Mouse (Mus musculus) limb, embryonic 14.5 days (tissue): ENCODE measurements around the gene Hif3a. TPM values are rescaled to one million over a fixed set of nuclear protein-coding genes. Genes with fewer than 3 reads are reported as not detected.

ENCODE experiments used
- ATAC-seq: fragments of 200-750 bp; cut with Nextera tagmentation; 2 replicates; pipeline ENCODE4 v1.8.0; 2017; ENCODE audit warnings: low read depth, moderate number of reproducible peaks, moderate TSS enrichment; ENCODE audit not compliant: low FRiP score
- DNase-seq: peaks from one replicate; pipeline ENCODE4 v3.0.0-alpha.2; 2015; ENCODE audit warnings: low spot score
- H3K27ac ChIP-seq: fragments of 300-500 bp; sonication (generic); replicated peaks from 2 replicates; pipeline ENCODE4 v1.5.1; 2014; ENCODE audit warnings: low read depth, mild to moderate bottlenecking, low read length, moderate library complexity, mixed read lengths
- H3K27me3 ChIP-seq: fragments of 300-500 bp; sonication (generic); 2 replicates; pipeline ENCODE4 v1.6.1; 2014; ENCODE audit warnings: low read length, mixed read lengths; ENCODE audit not compliant: control insufficient read depth, insufficient read depth
- H3K36me3 ChIP-seq: fragments of 300-500 bp; sonication (generic); 2 replicates; pipeline ENCODE4 v1.6.1; 2014; ENCODE audit warnings: mild to moderate bottlenecking, low read length, moderate library complexity, mixed read lengths; ENCODE audit not compliant: control insufficient read depth, insufficient read depth
- H3K4me1 ChIP-seq: fragments of 300-500 bp; sonication (generic); 2 replicates; pipeline ENCODE4 v1.6.1; 2014; ENCODE audit warnings: antibody characterized with exemption, low read length, mixed read lengths; ENCODE audit not compliant: control insufficient read depth, insufficient read depth
- H3K4me2 ChIP-seq: fragments of 300-500 bp; sonication (generic); replicated peaks from 2 replicates; pipeline ENCODE4 v1.6.1; 2014; ENCODE audit warnings: low read depth, mild to moderate bottlenecking, low read length, moderate library complexity; ENCODE audit not compliant: severe bottlenecking
- H3K4me3 ChIP-seq: fragments of 300-500 bp; sonication (generic); replicated peaks from 2 replicates; pipeline ENCODE4 v1.5.1; 2014; ENCODE audit warnings: low read length
- H3K9ac ChIP-seq: fragments of 300-500 bp; sonication (generic); 2 replicates; pipeline ENCODE4 v1.6.1; 2014; ENCODE audit warnings: mild to moderate bottlenecking, low read depth, low read length, moderate library complexity; ENCODE audit not compliant: severe bottlenecking
- H3K9me3 ChIP-seq: fragments of 300-500 bp; sonication (generic); 2 replicates; pipeline ENCODE4 v1.6.1; 2016; ENCODE audit warnings: low read length; ENCODE audit not compliant: control insufficient read depth
- POLR2A ChIP-seq: fragments of 200-500 bp; IDR thresholded peaks from 2 replicates; pipeline ENCODE4 v1.8.0; 2012; ENCODE audit warnings: inconsistent platforms, mild to moderate bottlenecking, moderate library complexity, borderline replicate concordance; ENCODE audit not compliant: insufficient read depth, insufficient read length; ENCODE audit errors: extremely low read depth
- WGBS: fragments of 180-500 bp; shearing (Covaris S2); extraction: QIAGEN DNeasy Blood & Tissue Kit; methylation state at CpG from one replicate; pipeline ENCODE4 v1.1.7; 2014; 5-methylcytosine and 5-hydroxymethylcytosine counted together
- polyA plus RNA-seq, 2 experiments: library from polyadenylated mRNA; depleted of rRNA in 1 of 2; stranded (reverse) in 1 of 2; unstranded in 1 of 2; fragments of >200 nt; fragmentation: Nextera tagmentation in 1 of 2; extraction: Ambion mirVana in 1 of 2; gene quantifications; 2 replicates each; pipeline versions ENCODE4 v1.2.1 to v1.2.3; 2012 to 2014

Gene Hif3a
- polyA plus RNA-seq, 2 experiments = 26.6 to 28.2 TPM

DNA sequence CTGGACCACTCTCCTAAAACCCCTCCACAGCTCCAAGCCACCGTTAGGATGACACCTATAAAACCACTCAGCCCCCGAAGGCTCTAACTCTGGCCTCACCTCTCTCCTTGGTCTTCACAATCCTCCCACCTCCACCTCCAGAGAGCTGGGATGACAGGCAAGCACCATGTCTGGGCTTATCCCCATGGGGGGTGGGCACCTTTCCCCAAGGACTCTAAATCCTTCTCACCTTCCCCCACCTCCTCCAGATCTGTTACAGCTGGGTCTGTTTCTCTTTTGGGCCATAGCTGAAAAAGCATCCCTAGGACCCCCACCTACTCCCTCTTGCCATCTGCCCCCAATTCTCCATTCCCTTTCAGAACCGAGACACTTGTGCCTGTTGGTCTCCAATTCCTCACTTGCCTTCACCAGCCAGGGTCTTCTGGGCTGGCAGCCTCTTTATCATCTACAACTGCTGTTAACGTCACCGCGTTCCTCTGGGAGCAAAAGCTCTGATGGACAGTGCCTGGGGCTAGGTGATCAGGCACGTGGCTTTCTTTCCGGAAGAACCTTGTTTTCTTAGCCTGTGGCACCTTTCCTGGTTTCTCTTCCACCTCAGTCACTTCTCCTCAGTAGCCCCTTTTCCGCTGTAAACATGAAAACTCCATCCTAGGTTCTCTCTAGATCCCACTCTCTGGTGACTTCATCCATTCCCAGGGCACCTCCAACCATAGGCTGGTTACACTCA lies 36.2 kb downstream of the Hif3a start:
- TF ChIP-seq POLR2A = no peak
- Histone ChIP-seq H3K27ac (no peak overlapping the region), H3K4me1 (peaks cover 24% of the 10 kb centered on the region), H3K9me3 (no peaks in the 10 kb centered on the region), H3K27me3 (no peaks in the 10 kb centered on the region), H3K4me3 (peak overlapping the region; percentile 86), H3K4me2 (peak overlapping the region; percentile 64), H3K36me3 (peaks cover 34% of the 10 kb centered on the region), H3K9ac (0 out of 2 replicates have a peak overlapping the region, but pooled peaks have one; percentile 81)
- WGBS = 58% methylated on average over 9 of the region's 9 CpGs
- ATAC-seq = no peak
- DNase-seq = no peak

DNA sequence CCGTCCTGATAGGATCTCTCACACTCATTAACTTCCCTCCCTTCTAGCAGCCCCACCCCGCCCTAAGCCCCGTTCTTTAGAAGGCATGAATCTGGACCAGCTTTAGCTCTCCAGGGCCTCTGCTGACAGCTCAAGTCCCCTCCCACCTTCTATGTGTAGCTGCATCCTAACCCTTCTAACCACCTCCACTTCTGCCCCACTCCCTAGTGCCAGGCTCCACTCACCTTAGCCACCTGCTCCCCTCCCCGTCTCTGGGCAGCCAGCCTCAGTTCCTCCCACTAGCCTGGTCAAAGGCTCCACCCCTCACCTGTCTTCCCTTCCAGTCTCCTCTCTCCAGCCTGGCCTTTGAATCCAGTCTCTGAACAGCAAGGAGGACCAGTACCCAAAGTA lies 36.7 kb downstream of the Hif3a start:
- Histone ChIP-seq H3K27me3 (no peaks in the 10 kb centered on the region), H3K9me3 (no peaks in the 10 kb centered on the region), H3K4me3 (no peak overlapping the region), H3K27ac (no peak overlapping the region), H3K4me2 (peak overlapping the region; percentile 64; the same call in 1 of the 2 replicates), H3K4me1 (peaks cover 24% of the 10 kb centered on the region), H3K36me3 (peaks cover 40% of the 10 kb centered on the region), H3K9ac (no peak overlapping the region)
- TF ChIP-seq POLR2A = no peak
- no peak for DNase-seq
- ATAC-seq = no peak
- 46% methylated on average over 4 of the region's 4 CpGs for WGBS

DNA sequence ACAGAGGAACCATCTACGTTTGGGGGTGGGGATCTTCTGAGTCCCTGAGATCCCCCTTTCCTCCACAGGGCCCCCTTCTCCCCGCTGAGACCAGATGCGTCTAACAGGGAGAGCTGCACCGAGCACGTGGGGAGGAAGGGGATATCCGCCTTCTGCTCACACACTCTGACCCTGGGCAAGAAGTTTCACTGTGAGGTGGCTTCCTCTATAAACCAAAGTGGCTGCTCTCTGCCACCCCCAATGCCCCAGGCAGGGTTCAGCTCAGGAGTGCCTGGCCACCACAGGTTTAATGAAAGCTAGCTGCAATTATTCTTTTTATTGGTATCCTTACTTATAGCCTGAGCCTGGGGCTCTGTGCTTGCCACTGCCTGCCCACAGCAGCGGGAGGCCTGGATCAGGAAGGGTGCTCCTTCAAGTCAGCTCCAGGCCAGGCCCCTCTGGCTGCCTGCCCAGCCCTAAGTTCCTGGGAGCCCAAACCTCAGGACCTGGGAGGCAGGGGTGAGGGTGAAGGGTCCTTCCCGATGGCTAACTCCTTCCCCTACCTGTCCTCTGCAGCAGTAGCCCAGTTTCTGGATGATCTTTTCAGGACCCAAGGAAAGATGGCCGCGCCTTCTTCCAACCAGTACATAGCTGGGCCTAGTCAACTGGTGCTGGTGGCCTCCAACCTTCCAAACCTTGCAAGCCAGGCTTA lies 37.3 kb downstream of the Hif3a start:
- WGBS = 56% methylated on average over 10 of the region's 10 CpGs
- no peaks in the 10 kb centered on the region for H3K9me3 ChIP-seq
- H3K9ac ChIP-seq = peak overlapping the region; percentile 31; the same call in 1 of the 2 replicates
- peak overlapping the region; percentile 64; the same call in 1 of the 2 replicates for H3K4me2 ChIP-seq
- H3K36me3 ChIP-seq = peaks cover 45% of the 10 kb centered on the region
- ATAC-seq (no peak), DNase-seq (no peak)
- H3K4me1 ChIP-seq = peaks cover 24% of the 10 kb centered on the region
- TF ChIP-seq POLR2A = no peak
- no peak overlapping the region for H3K4me3 ChIP-seq
- H3K27ac ChIP-seq = no peak overlapping the region
- no peaks in the 10 kb centered on the region for H3K27me3 ChIP-seq

DNA sequence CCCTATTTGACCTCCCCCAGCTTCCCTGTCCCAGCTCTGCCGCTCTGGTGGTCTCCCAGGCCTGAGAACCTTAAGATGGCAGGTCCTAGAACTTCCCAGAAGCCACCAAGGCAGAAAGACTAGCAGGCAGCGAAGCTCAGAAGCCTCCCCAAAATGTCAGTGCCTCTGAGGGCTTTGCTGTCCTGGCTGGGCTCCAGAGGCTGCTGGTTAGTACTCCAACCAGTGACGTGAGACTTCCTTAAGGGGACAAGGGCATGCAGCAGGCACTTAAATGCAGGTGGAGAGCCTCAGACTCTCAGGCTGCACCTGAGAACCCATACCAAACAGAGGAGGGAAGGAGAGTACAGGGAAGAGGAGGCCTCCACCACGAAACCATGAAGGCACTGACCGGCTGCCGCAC lies 38.1 kb downstream of the Hif3a start:
- Histone ChIP-seq H3K36me3 (peaks cover 52% of the 10 kb centered on the region), H3K9me3 (no peaks in the 10 kb centered on the region), H3K27ac (no peak overlapping the region), H3K4me3 (no peak overlapping the region), H3K4me2 (0 out of 2 replicates have a peak overlapping the region, but pooled peaks have one; percentile 3), H3K27me3 (no peaks in the 10 kb centered on the region), H3K9ac (no peak overlapping the region), H3K4me1 (peaks cover 24% of the 10 kb centered on the region)
- ATAC-seq (no peak), DNase-seq (no peak)
- 79% methylated on average over 6 of the region's 6 CpGs for WGBS
- TF ChIP-seq POLR2A = no peak

DNA sequence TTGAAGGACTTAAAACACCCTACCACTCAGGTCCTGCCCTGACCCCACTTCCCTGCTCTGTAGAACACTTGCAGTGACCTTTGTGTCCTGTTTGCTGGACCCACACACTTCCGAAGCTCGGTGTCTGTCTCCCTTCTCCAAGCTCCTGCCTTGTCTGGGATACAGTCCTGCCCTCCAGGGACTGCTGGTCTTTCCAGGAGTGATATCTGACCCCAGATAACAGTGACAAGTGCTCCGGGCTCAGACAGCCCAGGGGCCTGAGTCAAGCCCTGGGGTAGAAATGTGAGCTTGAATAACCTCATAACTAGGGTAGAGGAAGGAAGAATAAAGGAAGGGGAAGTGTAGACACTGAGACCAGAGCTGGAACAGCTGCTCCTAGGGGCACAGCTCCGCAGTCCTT lies 38.5 kb downstream of the Hif3a start:
- Histone ChIP-seq H3K36me3 (peaks cover 52% of the 10 kb centered on the region), H3K27ac (no peak overlapping the region), H3K27me3 (no peaks in the 10 kb centered on the region), H3K9ac (no peak overlapping the region), H3K4me1 (peaks cover 24% of the 10 kb centered on the region), H3K4me2 (no peak overlapping the region), H3K4me3 (no peak overlapping the region), H3K9me3 (no peaks in the 10 kb centered on the region)
- TF ChIP-seq POLR2A = no peak
- ATAC-seq = no peak
- no peak for DNase-seq
- 82% methylated on average over 4 of the region's 4 CpGs for WGBS
